Mouse (Mus musculus): ENCODE results near the gene Spata6.
A peak's percentile ranks its signal among the peaks of the same experiment; 100 is the strongest.

The Spata6 gene

DNA sequence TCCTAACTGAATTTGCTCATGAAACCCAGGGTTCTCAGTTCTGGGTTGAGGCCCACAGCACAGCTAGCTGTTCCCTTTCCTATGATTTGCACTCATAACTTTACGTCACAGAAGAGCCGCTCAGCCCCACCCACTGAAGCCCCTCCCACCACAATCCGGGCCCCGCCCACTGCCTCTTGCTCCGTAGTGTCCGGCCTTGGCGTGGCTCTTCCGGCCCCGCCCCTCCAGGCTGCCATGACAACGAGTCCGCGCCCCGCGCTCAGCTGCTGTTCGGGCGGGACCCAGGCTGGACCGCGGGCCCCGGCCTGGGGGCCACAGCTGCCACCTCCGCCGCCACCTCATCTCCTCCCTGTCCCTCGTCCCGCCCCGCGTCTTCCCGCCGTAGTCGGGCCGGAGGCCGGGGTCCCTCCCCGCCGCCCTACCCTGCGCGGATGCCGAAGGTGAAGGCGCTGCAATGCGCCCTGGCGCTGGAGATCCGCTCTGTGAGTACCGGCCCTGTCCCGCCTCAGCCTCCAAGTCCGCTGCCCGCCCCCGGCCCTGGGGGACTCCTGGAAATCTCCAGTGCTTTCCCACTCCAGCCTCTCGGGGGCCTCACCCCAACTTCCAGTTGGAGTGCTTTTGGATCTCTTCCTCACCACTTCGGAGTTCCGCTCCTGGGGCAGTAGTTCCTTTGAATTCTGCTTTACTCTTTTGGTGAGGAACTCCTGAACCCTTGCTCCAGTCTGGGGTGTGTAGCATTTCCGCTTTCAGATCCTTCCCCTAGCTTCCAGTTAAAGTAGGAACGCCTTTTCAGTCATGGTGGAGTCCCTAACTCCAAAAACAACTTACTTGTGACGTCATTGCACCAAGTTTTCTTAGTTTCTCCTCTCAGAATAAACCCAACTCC, at the start of gene Spata6:
Gene Spata6 (plus strand): TSS at position 209 of the 886 bp plus-strand sequence.
- peak; percentile 96 for DNase-seq

DNA sequence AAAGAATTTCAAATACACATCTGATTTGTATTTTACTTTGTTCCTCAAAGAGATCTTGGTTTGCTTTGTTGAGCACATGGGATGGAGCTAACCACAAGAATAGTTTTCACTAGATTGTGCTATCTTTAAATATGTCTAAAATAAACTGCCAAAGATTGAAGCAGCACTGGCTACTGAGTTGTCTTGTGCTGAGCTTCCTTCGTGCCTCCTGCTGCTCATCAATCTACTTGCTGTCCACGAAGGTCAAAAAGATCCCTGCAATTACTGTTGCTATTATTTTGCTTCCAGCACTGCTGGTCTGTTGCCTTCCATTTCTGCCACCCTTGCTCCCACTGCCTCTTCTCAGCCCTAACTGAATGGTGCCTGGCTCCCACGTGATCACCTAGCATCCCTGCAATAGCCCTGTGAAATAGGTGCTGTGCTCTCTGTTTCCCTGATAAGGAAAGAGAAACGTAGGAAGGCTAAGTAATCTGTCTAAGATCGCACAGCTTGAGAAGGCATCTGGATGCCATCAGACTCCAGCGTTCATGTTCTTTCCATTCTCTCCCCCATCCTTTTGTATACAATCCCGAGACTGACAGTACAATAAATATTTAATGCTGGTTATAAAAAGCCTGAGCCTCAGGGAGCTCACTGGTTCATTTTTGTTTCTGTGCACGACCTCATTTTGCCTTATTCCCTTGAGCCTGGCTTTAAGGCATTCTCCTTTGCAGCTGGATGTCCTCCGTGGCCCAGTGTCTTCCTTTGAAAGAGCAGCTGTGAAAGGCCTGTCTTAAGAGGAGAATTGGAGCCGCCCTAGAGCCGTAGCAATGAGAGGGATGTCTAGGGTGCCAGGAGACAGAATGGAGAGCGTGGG, 49.0 kb upstream of the Spata6 start:
- peak; percentile 33 for DNase-seq

DNA sequence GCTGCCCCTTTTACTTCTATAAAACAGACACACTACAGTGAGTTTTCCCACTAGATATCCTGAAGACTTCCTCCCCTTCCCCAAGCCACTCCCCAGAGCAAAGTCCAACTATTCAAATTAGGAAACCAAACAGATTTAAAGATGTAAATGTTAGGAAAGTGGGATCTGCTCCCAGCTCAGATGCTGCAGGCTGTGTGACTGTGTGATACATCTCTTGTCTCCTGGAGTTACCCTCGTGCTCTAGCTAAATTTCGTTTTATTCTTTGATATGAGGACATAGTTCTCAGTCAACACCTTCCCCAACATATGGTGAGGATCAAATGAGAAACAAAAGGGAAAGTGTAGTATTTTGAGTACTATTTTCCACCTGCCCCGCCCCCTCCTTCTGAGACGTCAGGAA, 48.3 kb upstream of the Spata6 start:
- DNase-seq = no peak

DNA sequence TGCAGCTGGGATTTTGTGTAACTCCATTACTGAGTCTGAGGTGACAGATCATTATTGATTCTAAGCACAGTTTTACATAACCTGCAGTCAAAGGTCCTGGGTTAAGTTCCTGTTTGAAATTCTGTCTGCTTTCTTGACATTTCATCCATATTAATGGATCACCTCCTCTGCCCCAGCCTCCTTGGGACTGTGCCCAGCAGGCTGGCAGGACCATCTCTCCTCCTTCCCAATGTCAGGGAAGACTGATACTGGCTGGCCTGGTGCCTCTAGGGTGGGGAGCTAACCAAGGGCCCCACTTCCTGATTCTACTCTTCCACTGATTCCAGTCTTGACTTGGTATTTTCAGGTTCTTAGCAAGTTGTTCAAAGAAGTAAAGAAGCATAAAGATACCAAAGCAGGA, 45.9 kb upstream of the Spata6 start:
- DNase-seq = peak; percentile 25

DNA sequence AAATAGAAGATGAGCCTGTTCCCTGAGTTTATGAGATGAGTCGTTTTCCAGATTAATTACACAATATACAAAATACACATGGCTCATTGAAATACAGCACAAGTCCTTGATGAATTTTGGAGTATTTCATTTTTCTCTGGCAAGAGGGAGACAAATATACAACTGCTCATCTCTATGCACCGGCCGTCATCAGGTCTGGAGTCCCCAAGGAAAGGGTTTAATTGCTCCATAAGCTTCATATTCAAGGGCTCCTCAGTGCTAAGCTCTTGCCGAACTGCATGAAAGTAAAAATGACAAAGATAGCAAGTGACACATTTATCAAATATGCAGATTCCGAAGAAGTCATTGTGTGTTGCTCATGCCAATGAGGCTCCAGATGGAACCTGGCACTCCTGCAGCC, 37.9 kb upstream of the Spata6 start:
- DNase-seq = no peak

DNA sequence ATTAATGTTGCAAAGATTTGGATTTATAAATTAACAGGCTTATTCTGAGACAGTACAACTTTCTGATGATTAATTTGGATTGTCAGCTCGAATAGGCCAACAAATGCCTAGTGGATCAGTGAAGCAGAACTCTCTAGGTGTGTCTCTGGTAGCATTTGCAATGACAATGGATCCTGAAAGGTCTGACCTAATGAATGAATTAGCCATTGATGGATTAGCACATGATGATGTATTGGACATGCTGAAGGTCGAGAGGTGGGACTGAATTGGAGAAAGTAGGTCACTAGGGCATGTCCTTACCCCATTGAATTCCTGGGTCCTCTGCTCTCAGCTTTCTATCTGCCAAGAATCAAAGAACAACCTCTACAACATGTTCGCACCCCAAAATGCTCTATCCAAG, 37.0 kb upstream of the Spata6 start:
- no peak for DNase-seq

DNA sequence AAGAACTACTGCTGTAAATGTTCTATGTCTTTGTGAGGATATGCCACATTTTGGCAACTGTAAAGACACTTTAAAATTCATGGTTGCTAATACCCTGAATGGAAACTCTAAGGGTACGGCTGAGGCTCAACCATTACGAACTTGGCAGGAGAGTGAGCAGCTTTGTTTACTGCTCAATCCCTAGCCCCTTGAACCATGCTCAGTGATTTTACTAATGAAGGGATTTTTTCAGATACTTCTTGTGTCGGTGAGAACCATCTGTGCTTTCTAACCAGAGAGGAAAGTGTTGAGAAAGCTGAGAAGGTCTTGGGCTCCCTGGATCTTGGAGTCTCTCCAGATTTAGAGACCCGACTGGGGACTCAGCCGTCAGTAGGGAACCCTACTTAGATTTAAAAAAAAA, 35.9 kb upstream of the Spata6 start:
- no peak for DNase-seq

DNA sequence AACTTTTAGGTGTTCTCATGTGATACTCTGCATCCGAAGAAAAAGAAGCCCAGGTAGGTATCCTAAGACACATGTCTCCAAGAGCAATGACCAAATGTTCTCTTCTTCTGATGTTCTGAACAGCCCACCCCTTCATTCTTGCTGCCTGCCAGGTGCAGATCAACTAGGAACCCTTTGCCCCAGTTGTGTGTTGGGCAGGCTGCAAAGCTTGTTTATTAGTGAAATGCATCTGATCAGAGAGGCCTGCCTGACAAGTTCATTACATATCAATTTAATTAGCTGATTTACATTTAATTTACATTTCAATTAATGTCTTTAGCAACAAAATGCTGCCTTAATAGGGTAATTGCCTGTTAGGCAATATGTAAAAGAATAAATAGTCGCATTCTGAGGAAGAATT, 33.8 kb upstream of the Spata6 start:
- no peak for DNase-seq

DNA sequence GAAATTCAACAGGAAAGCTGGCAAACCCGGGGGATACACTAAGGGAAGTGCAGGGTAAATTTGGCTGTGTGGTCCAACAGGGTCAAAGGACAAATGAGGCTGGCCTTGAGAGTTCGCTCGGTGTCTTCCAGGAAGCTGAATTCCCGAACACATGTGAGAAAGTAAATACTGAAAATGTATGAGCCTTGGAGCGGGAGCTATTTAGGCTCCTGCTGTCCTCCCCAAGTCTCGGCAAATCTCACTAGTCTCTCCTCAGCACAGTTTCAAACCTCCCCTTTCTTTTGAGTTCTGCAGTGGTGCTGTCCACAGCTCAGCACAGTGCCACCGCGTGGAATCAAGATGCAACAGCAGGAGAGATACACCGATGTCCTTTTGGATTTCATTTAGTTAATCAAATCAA, 32.8 kb upstream of the Spata6 start:
- DNase-seq = peak; percentile 56

DNA sequence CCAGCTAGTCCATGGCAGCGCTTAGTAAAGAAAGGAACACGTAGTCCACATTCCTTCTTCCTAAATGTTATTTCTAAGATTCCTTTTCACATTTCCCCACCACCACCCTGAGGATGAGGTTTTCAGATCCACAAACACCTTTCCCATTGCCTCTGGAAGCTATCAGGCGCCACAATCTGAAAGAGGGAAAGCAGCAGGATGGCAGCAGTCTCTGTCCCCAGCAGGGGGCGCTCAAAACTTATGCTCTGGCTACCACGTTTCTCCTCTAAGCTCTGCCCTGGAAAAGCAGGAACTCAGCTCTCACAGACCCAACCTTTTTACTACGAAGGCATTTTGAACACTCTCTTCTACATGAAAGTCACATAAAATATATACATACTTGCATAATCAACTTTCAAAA, 32.2 kb upstream of the Spata6 start:
- DNase-seq = peak; percentile 85

DNA sequence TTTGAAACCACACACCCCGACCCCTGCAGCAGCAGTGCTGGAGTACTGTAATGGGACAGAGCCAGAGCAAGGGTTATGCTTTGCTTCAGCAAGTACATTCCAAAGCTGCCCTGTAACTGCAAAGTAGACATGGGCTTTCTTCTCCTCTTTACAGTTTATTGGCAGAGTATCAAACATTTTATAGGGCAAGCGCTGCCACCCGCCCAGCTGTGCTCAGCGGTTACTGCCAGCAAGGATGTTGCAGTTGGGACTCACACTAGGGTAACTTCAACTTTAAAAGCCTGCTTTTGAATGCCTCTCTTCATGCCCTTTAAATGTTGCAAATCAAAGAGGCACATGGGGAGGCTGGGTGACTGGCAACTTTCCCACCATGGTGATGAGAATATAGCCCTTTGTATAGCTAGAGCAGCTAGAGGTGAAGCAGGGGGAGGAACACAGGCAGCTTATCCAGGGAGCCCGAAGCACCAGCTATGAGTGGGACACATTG, 28.7 kb upstream of the Spata6 start:
- DNase-seq = peak; percentile 5

DNA sequence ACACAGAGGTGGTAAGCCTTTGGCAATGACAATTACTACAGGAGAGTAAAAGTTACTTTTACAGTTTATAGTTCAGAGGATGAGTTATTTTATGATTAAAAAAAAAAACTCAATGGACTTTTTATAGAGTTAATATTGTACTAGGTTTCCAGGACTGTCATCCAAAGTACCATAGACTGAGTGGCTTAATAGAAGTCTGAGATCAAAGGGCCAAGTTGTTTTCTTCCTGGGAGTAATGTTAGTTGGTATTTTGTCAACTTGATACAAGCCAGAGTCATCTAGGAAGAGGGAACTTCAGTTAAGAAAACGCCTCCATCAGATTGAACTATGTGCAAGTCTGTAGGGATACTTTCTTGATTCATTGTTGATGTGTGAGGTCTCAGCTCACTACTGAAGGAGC, 18.4 kb upstream of the Spata6 start:
- no peak for DNase-seq

DNA sequence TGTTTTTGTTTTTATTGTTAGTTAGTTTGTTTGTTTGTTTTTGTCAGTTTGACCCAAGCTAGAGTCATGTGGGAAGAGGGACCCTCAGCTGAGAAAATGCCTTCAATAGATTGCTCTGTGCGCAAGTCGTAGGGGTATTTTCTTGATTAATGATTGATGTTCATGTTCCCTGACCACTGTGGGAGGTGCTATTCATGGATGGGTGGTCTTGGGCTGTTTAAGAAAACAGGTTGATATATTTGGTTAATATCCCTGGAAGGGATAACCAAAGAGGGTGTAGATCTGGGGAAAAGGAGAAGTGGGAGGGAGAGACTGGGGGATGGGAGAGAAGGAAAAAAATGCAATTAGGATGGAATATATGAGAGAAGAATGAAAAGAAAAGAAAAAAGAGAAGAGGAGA, 15.7 kb upstream of the Spata6 start:
- DNase-seq = no peak

DNA sequence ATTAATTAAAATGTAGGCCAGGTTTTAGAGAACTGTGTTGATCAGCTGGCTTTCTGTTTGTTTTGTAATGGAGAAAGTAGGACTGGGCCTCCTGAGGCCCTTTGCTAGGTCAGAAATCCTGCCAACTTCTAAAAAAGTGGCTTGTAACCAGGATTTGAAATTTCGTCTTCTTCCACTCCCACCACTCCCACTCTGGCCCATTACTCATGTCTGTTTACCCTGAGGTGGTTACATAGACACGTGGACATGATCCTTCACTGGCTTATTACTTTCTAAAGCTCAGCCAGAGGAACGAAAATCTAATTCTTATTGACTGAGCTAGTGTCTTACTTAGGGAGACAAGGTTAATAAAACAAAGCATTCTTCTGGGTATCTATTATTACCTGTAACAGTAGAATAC, 14.8 kb upstream of the Spata6 start:
- DNase-seq = no peak

DNA sequence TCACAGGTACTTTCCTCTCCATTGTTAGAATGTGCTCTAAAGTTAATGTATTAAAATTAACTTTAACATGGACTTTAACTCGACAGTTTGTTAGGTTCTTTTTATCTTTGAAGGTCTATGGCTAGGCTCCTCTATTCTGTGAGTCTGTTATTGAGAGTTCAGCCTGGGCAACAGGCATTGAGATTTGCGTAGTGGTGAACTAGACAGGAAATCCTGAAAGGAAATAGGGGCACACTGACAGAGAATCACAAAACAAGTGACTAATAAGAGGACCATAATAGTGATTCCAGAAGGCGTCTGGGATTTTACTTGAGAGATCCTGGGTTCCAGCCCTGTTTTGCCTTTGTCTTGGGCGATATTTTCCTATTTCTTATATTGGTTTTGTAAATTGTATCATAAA, 488 bp upstream of the Spata6 start:
- peak; percentile 9 for DNase-seq

DNA sequence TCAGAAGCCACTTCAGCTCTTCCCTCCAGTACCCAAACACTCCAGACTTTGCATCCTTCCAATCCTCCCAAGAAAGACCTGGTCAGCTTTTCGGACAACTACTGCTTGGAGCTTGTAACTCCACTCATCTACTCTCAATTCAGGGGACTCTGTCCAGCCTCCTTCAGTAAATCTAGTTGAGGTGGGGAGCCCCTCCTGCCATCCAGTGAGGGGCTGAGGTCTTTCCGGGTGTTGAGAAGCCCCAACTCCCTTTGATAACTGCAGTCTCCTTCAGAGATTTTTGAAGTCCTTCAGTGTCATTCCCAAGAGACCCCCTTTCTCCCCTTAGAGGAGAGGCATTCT, 849 bp downstream of the Spata6 start:
- DNase-seq = no peak

DNA sequence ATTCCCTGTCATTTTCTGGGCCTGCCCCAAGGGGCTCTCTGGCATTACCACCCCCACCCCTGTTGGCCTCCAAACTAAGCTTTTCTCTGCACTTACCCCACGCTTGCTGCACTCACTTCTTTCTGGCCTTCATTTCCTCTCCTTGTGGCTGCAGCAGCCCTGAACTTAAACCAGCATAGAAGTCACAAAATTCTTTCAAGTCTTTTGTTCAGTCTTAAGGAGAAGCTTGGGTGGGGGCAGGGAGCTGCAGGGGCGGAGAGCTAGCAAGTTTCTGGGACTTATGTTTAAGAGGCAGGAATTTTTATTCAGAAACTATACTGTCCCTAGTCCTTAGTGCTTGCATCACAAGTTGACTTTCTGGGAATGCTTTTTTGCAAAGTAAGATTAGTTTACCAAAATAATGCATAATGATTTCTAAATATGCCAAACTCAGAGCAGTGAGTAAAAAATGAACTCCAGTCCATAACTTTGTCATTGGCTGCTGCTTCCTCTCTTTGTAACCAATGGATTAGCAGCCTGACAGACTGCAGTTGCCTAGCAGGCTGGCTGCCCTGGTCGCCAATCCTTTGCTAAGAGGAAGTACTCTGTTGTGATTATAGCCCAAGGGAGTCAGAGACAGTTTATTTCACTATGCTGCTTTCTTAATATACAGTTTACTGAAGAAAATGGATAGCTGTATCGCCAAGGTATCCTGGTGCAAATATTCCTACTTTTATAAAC, 1.5 kb downstream of the Spata6 start:
- peak; percentile 59 for DNase-seq

DNA sequence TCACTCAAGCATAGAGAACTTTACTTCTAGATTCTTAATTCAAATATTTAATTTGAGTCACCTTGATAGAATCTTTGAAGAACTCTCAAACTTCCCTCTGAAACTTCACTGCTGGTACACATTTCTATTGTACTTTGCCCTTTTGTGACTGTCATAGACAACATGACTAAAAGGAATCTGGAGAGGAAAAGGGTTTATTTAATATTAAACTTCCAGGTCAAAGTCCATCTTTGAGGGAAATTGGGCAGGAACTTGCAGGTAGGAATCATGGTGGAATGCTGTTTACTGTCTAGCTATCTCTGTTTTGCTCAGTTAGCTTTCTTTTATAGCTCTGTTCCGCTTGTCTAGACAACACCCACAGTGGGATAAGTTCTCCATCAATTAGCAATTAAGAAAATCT, 17.8 kb downstream of the Spata6 start:
- no peak for DNase-seq

DNA sequence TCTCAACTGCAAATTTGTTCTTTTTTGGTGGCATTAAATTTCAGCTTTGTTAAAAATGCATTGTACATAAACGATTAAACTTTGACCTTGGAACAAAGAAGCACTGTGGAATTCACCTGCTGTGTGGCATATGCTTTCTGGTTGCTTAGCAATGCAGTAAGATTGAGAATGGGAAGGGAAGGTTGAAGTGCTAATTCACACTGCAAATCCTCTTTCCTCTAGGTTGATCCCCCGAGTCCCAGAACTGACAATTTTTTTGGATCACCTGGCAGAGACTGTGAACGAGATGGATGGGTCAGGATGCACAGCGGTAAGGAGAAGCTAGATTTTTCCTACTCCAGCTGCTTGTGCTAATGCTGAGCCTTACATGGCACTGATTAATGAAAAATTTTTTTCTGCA, 60.7 kb downstream of the Spata6 start:
- no peak for DNase-seq

DNA sequence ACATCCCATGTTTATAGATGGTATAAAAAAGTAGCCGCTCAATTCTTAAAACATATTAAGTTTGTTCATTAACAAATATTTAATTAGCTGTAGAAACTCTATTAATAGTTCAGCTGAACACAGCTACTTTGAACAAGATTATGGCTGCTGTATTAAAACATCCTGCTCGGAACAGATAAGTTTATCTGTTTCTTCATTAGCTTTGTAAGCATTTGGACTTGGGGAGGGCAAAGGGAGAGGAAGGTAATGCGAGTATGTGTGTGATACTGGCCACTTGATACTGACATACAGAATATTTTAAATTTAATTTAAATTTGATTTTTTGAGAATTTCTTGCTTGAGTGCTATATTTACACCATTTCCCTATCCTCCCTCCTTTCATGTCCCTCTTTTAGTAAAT, 80.1 kb downstream of the Spata6 start:
- no peak for DNase-seq

DNA sequence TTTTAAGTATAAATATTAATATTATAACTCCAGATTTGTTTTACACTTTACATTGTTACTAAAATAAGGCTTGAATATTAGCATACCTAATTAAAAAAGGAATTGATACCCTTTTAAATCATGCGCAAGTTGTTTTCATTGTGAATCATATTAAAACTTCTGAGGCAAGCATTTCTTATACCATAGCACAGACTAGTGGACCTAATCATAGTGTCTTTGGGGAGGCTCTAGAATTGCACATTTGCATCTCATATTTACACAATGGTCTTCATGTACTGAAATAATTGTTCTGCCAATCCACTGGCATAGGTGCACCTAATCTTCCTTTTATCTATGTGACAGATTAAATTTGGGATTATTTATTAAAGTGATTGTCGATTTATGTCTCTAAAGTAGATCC, 83.4 kb downstream of the Spata6 start:
- DNase-seq = no peak

DNA sequence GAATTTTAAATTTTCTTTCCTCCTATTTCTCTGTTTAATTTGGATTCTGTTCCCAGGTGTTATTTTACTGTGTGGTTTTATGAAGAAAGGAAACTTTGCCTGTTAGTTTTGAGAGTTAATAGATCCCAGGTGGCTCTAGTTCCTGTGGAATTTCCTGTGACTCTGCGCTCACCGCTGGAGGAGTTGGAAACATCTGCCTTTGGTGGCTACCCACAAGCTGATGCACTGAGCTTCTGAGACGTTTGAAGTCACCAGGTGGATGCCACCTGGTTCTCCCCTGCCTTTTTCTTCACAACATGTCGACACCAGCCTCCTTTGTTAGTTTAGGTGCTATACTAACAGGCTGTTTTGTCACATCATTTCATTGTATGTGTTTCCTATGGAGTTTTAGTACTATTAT, 97.7 kb downstream of the Spata6 start:
- DNase-seq = no peak

DNA sequence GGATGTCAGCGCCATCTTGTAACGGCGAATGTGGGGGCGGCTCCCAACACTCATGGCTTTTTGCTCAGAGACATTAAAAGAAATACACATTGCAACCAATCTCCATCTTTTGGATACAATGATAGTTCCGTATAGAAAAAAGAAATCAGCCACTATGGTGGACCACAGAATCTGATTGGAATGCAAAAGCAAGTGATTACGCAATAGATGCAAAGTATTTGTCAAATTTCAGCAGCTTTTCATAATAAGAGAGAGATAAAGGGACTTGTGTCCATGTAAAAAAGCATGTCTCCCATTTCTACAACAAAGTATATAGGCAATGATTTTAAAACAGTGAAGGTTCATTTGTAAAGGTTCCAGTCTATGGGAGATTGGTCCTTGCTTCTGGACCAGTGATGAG, 119.1 kb downstream of the Spata6 start:
- DNase-seq = no peak

DNA sequence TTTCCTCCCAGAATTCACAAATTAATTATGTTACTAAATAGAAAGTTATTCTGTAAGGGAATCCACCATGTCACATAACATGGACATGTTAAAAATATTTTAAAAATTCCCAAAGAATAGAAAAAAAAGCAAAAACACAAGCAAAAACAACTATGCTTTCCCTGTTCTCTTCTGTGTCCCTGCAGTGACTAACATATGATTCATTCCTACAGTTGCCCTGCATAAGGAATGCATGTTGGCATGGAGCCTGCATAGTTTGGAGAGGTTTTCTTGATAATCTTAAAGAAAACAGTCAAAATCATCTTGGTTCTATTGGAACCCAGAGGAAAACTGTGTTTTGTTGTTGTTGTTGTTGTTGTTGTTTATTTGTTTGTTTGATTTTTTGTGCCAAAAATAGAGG, 132.8 kb downstream of the Spata6 start:
- DNase-seq = no peak
